Mouse (Mus musculus) stomach, embryonic 15.5 days (tissue): ENCODE results near the gene Il21r. TPM values are rescaled to one million over a fixed set of nuclear protein-coding genes. Genes with fewer than 3 reads are reported as not detected.

Source experiments
- ATAC-seq: fragments of 200-750 bp; cut with Nextera tagmentation; 2 replicates; pipeline ENCODE4 v1.8.0; 2017; ENCODE audit warnings: low read depth, moderate number of reproducible peaks, moderate TSS enrichment; ENCODE audit not compliant: insufficient read depth, low FRiP score
- H3K27ac ChIP-seq: fragments of 300-500 bp; sonication (generic); 2 replicates; pipeline ENCODE4 v1.5.1; 2015; ENCODE audit warnings: mild to moderate bottlenecking, inconsistent platforms
- H3K27me3 ChIP-seq: fragments of 300-500 bp; sonication (generic); replicated peaks from 2 replicates; pipeline ENCODE4 v1.6.1; 2015; ENCODE audit warnings: inconsistent platforms
- H3K36me3 ChIP-seq: fragments of 300-500 bp; sonication (generic); 2 replicates; pipeline ENCODE4 v1.6.1; 2015; ENCODE audit warnings: inconsistent platforms
- H3K4me1 ChIP-seq: fragments of 300-500 bp; sonication (generic); 2 replicates; pipeline ENCODE4 v1.6.1; 2015; ENCODE audit warnings: inconsistent platforms
- H3K4me2 ChIP-seq: fragments of 300-500 bp; sonication (generic); 2 replicates; pipeline ENCODE4 v1.6.1; 2015; ENCODE audit warnings: mild to moderate bottlenecking, inconsistent platforms
- H3K4me3 ChIP-seq: fragments of 300-500 bp; sonication (generic); replicated peaks from 2 replicates; pipeline ENCODE4 v1.5.1; 2015; ENCODE audit warnings: inconsistent platforms
- H3K9ac ChIP-seq: fragments of 300-500 bp; sonication (generic); 2 replicates; pipeline ENCODE4 v1.6.1; 2015; ENCODE audit warnings: inconsistent platforms
- H3K9me3 ChIP-seq: fragments of 300-500 bp; sonication (generic); 2 replicates; pipeline ENCODE4 v1.6.1; 2016; ENCODE audit warnings: inconsistent platforms
- WGBS: fragments of 180-500 bp; shearing (Covaris S2); methylation state at CpG from one replicate; pipeline ENCODE4 v1.1.7; 2015; 5-methylcytosine and 5-hydroxymethylcytosine counted together
- polyA plus RNA-seq: library from polyadenylated mRNA; unstranded; fragments of >200 nt; fragmentation: Nextera tagmentation; extraction: Ambion mirVana; gene quantifications from 2 replicates; pipeline ENCODE4 v1.2.1, GENCODE M21; 2015

Gene Il21r
- polyA plus RNA-seq, result 0.57 and 0.65 TPM in 2 replicates

GRCm38 (mm10) chr7:125603185-125603631 lies at the start of gene Il21r:
Il21r (plus strand) TSS chr7:125603429.
- WGBS, result 58% methylated on average over 11 of the region's 11 CpGs
- no peaks in the 10 kb centered on the region for H3K9me3 ChIP-seq
- no peak for ATAC-seq
- H3K4me1 ChIP-seq, result peaks cover 4% of the 10 kb centered on the region; the same call in 1 of the 2 replicates
- no peaks in the 10 kb centered on the region for H3K36me3 ChIP-seq
- H3K27me3 ChIP-seq, result no peaks in the 10 kb centered on the region
- no peak within 1 kb of the TSS for H3K4me2 ChIP-seq
- H3K27ac ChIP-seq, result no peak within 1 kb of the TSS
- no peak within 1 kb of the TSS for H3K9ac ChIP-seq
- H3K4me3 ChIP-seq, result no peak within 1 kb of the TSS

GRCm38 (mm10) chr7:125553653-125554428 lies 49.4 kb upstream of the Il21r start:
- no peak overlapping the region for H3K9ac ChIP-seq
- peak overlapping the region; percentile 76 for H3K4me2 ChIP-seq
- H3K27ac ChIP-seq, result no peak overlapping the region
- 85% methylated on average over 13 of the region's 13 CpGs for WGBS
- H3K27me3 ChIP-seq, result no peaks in the 10 kb centered on the region
- peak overlapping the region; percentile 58 for H3K4me3 ChIP-seq
- H3K4me1 ChIP-seq, result peaks cover 19% of the 10 kb centered on the region; the same call in 1 of the 2 replicates
- H3K9me3 ChIP-seq, result no peaks in the 10 kb centered on the region
- no peaks in the 10 kb centered on the region for H3K36me3 ChIP-seq
- ATAC-seq, result no peak

- Histone ChIP-seq H3K9me3 (no peaks in the 10 kb centered on the region), H3K36me3 (no peaks in the 10 kb centered on the region), H3K27ac (no peak overlapping the region), H3K4me1 (peaks cover 24% of the 10 kb centered on the region; the same call in 1 of the 2 replicates), H3K4me3 (no peak overlapping the region), H3K9ac (no peak overlapping the region), H3K4me2 (no peak overlapping the region), H3K27me3 (no peaks in the 10 kb centered on the region)
- 80% methylated on average over 9 of the region's 9 CpGs for WGBS
- ATAC-seq, result no peak
Measured at GRCm38 (mm10) chr7:125554456-125555114, 48.6 kb upstream of the Il21r start.

GRCm38 (mm10) chr7:125555351-125555872 lies 47.8 kb upstream of the Il21r start:
- ATAC-seq, result no peak
- Histone ChIP-seq H3K9me3 (no peaks in the 10 kb centered on the region), H3K4me3 (no peak overlapping the region), H3K9ac (no peak overlapping the region), H3K27ac (no peak overlapping the region), H3K4me2 (no peak overlapping the region), H3K4me1 (peaks cover 32% of the 10 kb centered on the region; the same call in 1 of the 2 replicates), H3K27me3 (no peaks in the 10 kb centered on the region), H3K36me3 (no peaks in the 10 kb centered on the region)
- 70% methylated on average over 7 of the region's 7 CpGs for WGBS

- no peaks in the 10 kb centered on the region for H3K9me3 ChIP-seq
- no peaks in the 10 kb centered on the region for H3K27me3 ChIP-seq
- no peaks in the 10 kb centered on the region for H3K36me3 ChIP-seq
- H3K27ac ChIP-seq, result no peak overlapping the region
- H3K4me3 ChIP-seq, result no peak overlapping the region
- no peak overlapping the region for H3K4me2 ChIP-seq
- H3K9ac ChIP-seq, result no peak overlapping the region
- peaks cover 38% of the 10 kb centered on the region for H3K4me1 ChIP-seq
- ATAC-seq, result no peak
- 59% methylated on average over 4 of the region's 4 CpGs for WGBS
Measured at GRCm38 (mm10) chr7:125556096-125556495, 47.1 kb upstream of the Il21r start.

GRCm38 (mm10) chr7:125556865-125557264 lies 46.4 kb upstream of the Il21r start:
- Histone ChIP-seq H3K4me2 (no peak overlapping the region), H3K36me3 (no peaks in the 10 kb centered on the region), H3K4me3 (no peak overlapping the region), H3K9me3 (no peaks in the 10 kb centered on the region), H3K9ac (no peak overlapping the region), H3K27ac (no peak overlapping the region), H3K4me1 (peaks cover 38% of the 10 kb centered on the region), H3K27me3 (no peaks in the 10 kb centered on the region)
- ATAC-seq, result no peak
- 62% methylated on average over 8 of the region's 8 CpGs for WGBS

GRCm38 (mm10) chr7:125558401-125558945 lies 44.8 kb upstream of the Il21r start:
- H3K27ac ChIP-seq, result no peak overlapping the region
- no peak overlapping the region for H3K4me2 ChIP-seq
- H3K9ac ChIP-seq, result no peak overlapping the region
- H3K4me3 ChIP-seq, result no peak overlapping the region
- peaks cover 34% of the 10 kb centered on the region for H3K4me1 ChIP-seq
- H3K27me3 ChIP-seq, result no peaks in the 10 kb centered on the region
- no peaks in the 10 kb centered on the region for H3K36me3 ChIP-seq
- ATAC-seq, result no peak
- 70% methylated on average over 4 of the region's 4 CpGs for WGBS
- H3K9me3 ChIP-seq, result no peaks in the 10 kb centered on the region

GRCm38 (mm10) chr7:125558997-125559396 lies 44.2 kb upstream of the Il21r start:
- Histone ChIP-seq H3K27ac (peak overlapping the region; percentile 21; the same call in 1 of the 2 replicates), H3K4me1 (peaks cover 34% of the 10 kb centered on the region), H3K4me2 (no peak overlapping the region), H3K9ac (no peak overlapping the region), H3K36me3 (no peaks in the 10 kb centered on the region), H3K4me3 (no peak overlapping the region), H3K27me3 (no peaks in the 10 kb centered on the region), H3K9me3 (no peaks in the 10 kb centered on the region)
- 59% methylated on average over 5 of the region's 5 CpGs for WGBS
- ATAC-seq, result no peak

GRCm38 (mm10) chr7:125559537-125559936 lies 43.7 kb upstream of the Il21r start:
- 80% methylated on average over 10 of the region's 10 CpGs for WGBS

GRCm38 (mm10) chr7:125560146-125560785 lies 43.0 kb upstream of the Il21r start:
- 76% methylated on average over 7 of the region's 7 CpGs for WGBS
- peak overlapping the region; percentile 13; the same call in 1 of the 2 replicates for H3K27ac ChIP-seq
- no peak overlapping the region for H3K4me2 ChIP-seq

More at GRCm38 (mm10) chr7:125559537-125559936, 43.7 kb upstream of the Il21r start:
- Histone ChIP-seq H3K9me3 (no peaks in the 10 kb centered on the region), H3K9ac (no peak overlapping the region), H3K36me3 (no peaks in the 10 kb centered on the region), H3K27me3 (no peaks in the 10 kb centered on the region), H3K27ac (peak overlapping the region; percentile 21; the same call in 1 of the 2 replicates), H3K4me3 (no peak overlapping the region), H3K4me2 (no peak overlapping the region), H3K4me1 (peaks cover 34% of the 10 kb centered on the region)
- no peak for ATAC-seq

GRCm38 (mm10) chr7:125561085-125561690 lies 42.0 kb upstream of the Il21r start:
- 28% methylated on average over 9 of the region's 9 CpGs for WGBS
- no peaks in the 10 kb centered on the region for H3K36me3 ChIP-seq
- peaks cover 34% of the 10 kb centered on the region for H3K4me1 ChIP-seq
- H3K27me3 ChIP-seq, result no peaks in the 10 kb centered on the region
- H3K27ac ChIP-seq, result peak overlapping the region; percentile 13; the same call in 1 of the 2 replicates
- peak; percentile 80 for ATAC-seq
- H3K9me3 ChIP-seq, result no peaks in the 10 kb centered on the region
- H3K4me3 ChIP-seq, result no peak overlapping the region
- H3K9ac ChIP-seq, result no peak overlapping the region
- H3K4me2 ChIP-seq, result no peak overlapping the region

More at GRCm38 (mm10) chr7:125560146-125560785, 43.0 kb upstream of the Il21r start:
- no peaks in the 10 kb centered on the region for H3K27me3 ChIP-seq
- no peaks in the 10 kb centered on the region for H3K36me3 ChIP-seq
- ATAC-seq, result no peak
- no peak overlapping the region for H3K9ac ChIP-seq
- H3K4me1 ChIP-seq, result peaks cover 34% of the 10 kb centered on the region
- no peaks in the 10 kb centered on the region for H3K9me3 ChIP-seq
- no peak overlapping the region for H3K4me3 ChIP-seq
